Mouse (Mus musculus) mouse trophoblast stem cell (cell line): Measurements from ENCODE around the gene Por.

Experiments used
- in situ Hi-C, 2 experiments: fragments of 300-500 bp; cut with MseI, MboI; formaldehyde crosslinking; loops; 2 replicates in 1 of 2; 3 replicates in 1 of 2; pipeline ENCODE4 v1.15.1; 2025

Gene Por

DNA sequence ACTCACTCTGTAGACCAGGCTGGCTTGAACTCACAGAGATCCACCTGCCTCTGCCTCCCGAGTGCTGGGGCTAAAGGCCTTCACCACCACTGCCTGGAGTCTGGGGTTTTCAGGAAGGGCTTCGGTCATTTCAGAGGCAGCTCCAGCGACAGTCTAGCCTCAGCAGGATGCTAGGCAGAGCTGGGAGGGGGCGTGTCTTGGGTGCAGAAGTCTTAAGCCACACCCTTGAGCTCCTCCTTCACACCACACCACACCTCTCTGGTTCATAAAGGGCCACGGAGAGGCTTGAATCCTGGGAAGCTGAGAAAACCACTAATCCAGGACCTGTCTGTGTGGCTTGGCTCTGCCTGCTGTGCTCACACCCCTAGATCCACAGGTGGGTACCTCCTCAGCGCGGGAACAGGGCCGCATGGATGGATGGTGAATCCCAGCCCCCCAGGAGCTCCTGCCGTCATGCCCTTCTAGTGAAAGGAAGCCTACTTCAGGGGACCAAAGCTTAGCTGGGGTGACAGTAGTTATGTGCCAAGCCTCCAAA is at the start of gene Por:
Por (plus strand) TSS at position 293 of the 535 bp plus-strand sequence.
- in situ Hi-C loops, result no loop called here

DNA sequence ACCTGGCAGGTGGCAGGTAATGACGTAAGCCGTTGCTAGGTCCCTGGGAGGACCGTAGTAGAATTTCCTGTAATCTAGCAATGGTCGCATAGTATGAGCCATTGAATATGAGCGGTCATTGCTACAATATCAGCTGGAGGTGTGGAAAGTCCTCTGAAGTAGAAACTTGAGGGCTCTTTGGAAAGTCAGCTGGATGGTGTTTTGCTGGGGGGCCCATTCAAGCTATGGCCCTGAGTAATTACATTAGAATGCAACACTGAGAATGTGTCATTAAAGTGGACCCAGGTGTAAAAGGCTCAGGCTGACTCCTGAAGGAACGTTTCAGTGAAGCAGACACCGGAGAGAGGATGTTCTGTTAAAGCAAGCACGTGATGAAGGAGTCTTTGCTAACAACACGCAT is 49.3 kb upstream of the Por start:
- in situ Hi-C loops, result no loop called here

GRCm38 (mm10) chr5:135621725-135622124 is 48.1 kb upstream of the Por start:
- in situ Hi-C loops, result no loop called here

DNA sequence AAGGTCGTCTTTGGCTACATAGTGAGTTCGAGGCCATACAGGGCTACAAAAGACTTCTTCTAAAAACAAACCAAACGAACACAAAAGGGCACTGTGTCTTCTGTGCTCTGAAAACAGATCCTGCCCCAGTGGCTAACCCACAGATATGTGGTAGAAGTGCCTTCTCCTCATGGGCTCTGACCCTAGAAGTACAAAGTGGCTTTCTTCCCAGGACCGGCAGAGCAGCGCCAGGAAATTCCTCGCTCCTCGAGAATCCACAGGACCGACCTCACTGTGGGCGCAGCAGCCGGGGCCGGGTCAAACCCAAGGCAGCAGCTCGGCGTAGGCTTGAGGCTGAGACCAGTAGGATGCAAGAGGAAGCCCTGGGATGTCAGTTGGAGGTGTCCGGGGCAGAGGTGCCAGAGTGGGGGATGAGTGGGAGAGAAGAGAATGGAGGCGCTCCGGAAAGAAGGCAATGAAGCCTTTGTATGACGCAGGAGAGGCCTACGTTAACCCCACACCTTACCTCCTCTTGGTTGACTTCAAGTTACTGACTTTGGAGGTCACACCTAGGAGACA is 46.7 kb upstream of the Por start:
- in situ Hi-C loops, result no loop called here

GRCm38 (mm10) chr5:135628916-135629315 is 40.9 kb upstream of the Por start:
- in situ Hi-C loops, result no loop called here

- in situ Hi-C loops, result no loop called here
Observed at GRCm38 (mm10) chr5:135629401-135629800, 40.4 kb upstream of the Por start.

DNA sequence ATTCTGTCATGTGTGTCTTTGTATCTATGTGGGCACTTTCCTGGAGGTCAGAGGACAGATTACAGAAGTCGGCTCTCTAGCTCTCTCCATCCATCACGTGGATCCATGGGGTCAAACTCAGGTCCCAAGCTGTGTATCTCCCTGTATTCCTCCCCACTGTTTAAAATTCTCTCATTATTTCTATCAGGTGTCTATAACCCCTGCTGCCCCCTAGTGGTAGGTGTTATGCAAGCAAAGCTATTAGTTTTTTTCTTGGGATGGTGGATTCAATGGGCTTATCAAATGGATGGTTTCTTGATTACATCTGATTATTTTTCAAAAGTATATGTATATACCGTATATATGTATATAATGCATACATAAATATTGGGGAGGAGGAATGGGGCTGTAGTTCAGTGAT is 39.2 kb upstream of the Por start:
- in situ Hi-C loops, result no loop called here

DNA sequence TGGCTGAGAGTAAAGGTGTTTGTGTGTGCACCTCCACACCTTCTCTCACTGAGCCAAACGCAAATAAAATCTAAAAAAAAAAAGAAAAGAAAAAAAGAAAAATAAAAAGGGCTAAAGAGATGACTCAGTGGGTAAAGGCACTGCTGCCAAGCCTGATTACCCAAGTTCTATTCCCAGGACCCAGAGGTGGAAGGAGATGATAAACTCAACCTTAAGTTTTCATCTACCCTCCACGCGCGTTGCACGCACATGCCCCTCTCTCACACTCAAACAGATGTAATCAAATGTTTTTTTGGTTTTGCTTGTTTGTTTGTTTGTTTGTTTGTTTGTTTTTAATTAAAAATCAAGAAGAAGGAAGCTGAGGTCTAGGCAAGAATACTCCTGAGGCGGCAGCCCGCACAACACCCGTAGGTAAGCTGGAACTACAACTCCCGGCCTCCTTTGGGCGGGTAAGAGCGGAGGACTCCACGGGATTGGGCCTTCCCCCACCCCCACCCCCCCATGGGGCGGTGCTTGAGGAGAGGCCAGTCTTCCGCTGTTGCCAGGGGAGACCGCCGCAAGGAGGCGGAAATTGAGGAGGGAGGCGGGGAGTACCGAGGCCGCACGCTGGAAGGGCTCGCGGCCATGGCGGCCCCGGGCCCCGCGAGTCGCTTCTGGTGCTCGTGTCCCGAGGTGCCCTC is 37.6 kb upstream of the Por start, which contains the start of gene Rhbdd2:
Rhbdd2 (plus strand) TSS at position 502 of the 680 bp plus-strand sequence.
- in situ Hi-C loops, result no loop called here

GRCm38 (mm10) chr5:135632797-135633144 is 37.1 kb upstream of the Por start:
- in situ Hi-C loops, result no loop called here

GRCm38 (mm10) chr5:135639760-135640458 is 29.9 kb upstream of the Por start:
- in situ Hi-C loops, result no loop called here

DNA sequence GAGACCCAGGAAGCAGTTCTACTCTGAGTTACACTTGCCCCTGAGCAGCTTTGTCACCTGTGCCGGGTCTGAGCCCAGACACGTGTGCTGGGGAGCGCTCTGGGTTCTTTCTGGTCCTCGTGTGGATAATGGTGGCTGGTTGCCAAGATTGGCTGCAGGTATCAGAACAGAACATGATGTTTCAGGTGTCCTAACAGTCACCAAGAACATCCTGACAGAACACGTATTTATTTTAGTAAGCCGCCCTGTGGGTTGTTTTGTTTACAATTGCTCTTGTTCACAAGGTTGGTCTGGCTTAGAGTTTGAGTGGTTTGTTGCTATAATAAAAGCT is 29.4 kb upstream of the Por start:
- in situ Hi-C loops, result no loop called here

GRCm38 (mm10) chr5:135641028-135641427 is 28.8 kb upstream of the Por start:
- in situ Hi-C loops, result no loop called here

- in situ Hi-C loops, result no loop called here
Observed at GRCm38 (mm10) chr5:135642686-135643551, 26.9 kb upstream of the Por start.

GRCm38 (mm10) chr5:135643552-135643842 is 26.3 kb upstream of the Por start:
- in situ Hi-C loops, result no loop called here

GRCm38 (mm10) chr5:135643869-135644268 is 26.0 kb upstream of the Por start:
- in situ Hi-C loops, result no loop called here

GRCm38 (mm10) chr5:135645330-135645729 is 24.5 kb upstream of the Por start:
- in situ Hi-C loops, result no loop called here

GRCm38 (mm10) chr5:135646038-135646437 is 23.8 kb upstream of the Por start:
- in situ Hi-C loops, result no loop called here

DNA sequence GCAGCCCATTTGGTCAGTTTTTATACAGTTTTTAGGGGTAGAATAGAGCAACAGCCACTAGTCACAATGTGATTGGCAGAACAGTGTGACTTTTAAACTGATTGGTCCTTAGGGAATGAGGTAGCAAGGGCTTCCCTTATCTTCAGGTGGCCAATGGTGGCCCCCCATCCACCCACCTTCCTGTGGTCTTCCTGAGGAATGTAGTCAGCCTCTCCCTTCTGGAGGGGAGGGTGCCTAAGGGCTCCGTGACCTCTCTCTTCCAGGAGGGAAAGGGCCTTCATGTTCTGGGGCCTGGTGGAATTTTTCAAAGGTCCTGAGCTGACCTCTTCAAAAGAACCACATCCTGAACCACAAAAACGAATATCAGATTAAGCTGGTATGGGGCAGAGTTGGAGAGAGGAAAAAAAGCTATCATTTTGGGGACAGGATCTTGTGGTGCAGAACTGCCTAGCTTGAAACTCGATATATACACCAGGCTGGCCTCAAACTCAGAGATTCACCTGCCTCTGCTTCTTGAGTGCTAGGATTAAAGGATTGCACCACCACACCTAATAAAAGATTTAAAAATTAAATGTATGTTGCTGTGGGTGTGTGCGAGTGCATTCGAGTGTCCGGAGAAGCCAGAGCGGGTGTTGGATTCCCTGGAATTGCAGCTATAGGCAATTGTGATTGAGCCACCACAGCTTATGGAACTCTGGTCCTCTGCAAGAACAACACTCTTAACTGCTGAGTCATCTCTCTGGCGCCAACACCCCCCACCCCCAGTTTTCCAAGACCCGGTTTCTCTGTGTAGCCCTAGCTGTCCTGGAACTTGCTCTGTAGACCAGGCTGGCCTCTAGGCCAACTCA is 21.1 kb upstream of the Por start:
- in situ Hi-C loops, result no loop called here

DNA sequence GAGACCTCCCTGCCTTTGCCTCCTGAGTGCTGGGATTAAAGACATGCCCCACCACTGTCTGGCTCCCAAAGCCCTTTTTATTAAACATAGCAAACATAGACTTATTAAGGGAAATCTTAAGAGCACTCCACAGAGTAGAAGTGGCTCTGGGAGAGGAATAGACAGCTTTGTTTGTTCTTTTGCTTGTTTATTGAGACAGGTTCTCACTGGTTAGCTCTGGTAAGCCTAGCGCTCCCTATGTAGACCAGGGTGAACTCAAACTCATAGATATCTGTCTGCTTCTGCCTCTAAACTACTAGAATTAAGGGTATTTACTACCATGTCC is 20.6 kb upstream of the Por start:
- in situ Hi-C loops, result no loop called here

GRCm38 (mm10) chr5:135651536-135651935 is 18.3 kb upstream of the Por start:
- in situ Hi-C loops, result no loop called here

DNA sequence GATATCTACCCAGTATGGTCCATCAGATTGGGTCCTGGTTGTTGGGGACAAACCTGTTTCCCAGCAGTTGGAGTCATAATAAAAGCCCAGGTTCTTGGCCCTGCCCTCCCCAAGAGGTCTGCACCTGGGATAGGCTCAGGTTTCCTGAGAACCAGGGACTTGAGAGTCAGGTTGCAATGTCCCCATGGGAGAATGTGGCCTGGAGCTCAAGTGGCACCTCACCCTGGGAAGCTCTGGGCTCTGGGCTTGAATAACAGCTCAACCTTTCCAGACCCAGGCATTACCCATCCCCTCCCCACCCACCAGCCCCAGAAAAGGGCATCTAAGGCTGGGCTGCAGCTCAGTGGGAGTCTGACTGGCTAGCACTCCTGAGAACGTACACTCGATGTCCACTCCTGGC is 16.6 kb upstream of the Por start:
- in situ Hi-C loops, result no loop called here

GRCm38 (mm10) chr5:135656046-135656445 is 13.8 kb upstream of the Por start:
- in situ Hi-C loops, result no loop called here
